Mouse (Mus musculus): ENCODE data around the gene Nat8f2.
"Not testable (repeated sequence)": the region's sequence is repeated elsewhere in the genome, so short reads cannot be mapped to it uniquely, and the experiment has no call there.

Nat8f2 gene

GRCm38 (mm10) chr6:85864900-85865639, 3.9 kb downstream of the Nat8f2 start:
- in situ Hi-C loops (cut with MseI, MboI), result not testable (repeated sequence)

- in situ Hi-C loops (cut with MseI, MboI), result no loop called here
Observed at GRCm38 (mm10) chr6:85863840-85864239, 5.1 kb downstream of the Nat8f2 start.

- in situ Hi-C loops (cut with MseI, MboI), result no loop called here
Observed at GRCm38 (mm10) chr6:85863136-85863535, 5.8 kb downstream of the Nat8f2 start.

- in situ Hi-C loops (cut with MseI, MboI), result no loop called here
Observed at GRCm38 (mm10) chr6:85862565-85862964, 6.4 kb downstream of the Nat8f2 start.

GRCm38 (mm10) chr6:85861247-85861646, 7.7 kb downstream of the Nat8f2 start:
- in situ Hi-C loops (cut with MseI, MboI), result no loop called here

- in situ Hi-C loops (cut with MseI, MboI), result no loop called here
Observed at GRCm38 (mm10) chr6:85856194-85856678, 12.7 kb downstream of the Nat8f2 start.

GRCm38 (mm10) chr6:85853481-85853880, 15.5 kb downstream of the Nat8f2 start:
- in situ Hi-C loops (cut with MseI, MboI), result no loop called here

- in situ Hi-C loops (cut with MseI, MboI), result no loop called here
Observed at GRCm38 (mm10) chr6:85851062-85851773, 17.7 kb downstream of the Nat8f2 start.

GRCm38 (mm10) chr6:85849240-85849639, 19.7 kb downstream of the Nat8f2 start:
- in situ Hi-C loops (cut with MseI, MboI), result no loop called here

- in situ Hi-C loops (cut with MseI, MboI), result no loop called here
Observed at GRCm38 (mm10) chr6:85848140-85848539, 20.8 kb downstream of the Nat8f2 start.

- in situ Hi-C loops (cut with MseI, MboI), result no loop called here
Observed at GRCm38 (mm10) chr6:85846921-85847320, 22.0 kb downstream of the Nat8f2 start.

- in situ Hi-C loops (cut with MseI, MboI), result not testable (repeated sequence)
Observed at GRCm38 (mm10) chr6:85843677-85844458, 25.1 kb downstream of the Nat8f2 start.

GRCm38 (mm10) chr6:85839982-85840381, 29.0 kb downstream of the Nat8f2 start:
- in situ Hi-C loops (cut with MseI, MboI), result loop anchor here (5.0 to 10.0 kb wide), 2 partner anchors 52 to 65 kb away; partner anchors contain the start of gene Nat8f4 (in 1 of the 2)

- in situ Hi-C loops (cut with MseI, MboI), result loop anchor here (5.0 to 10.0 kb wide), 2 partner anchors 54 to 66 kb away; partner anchors contain the start of gene Nat8f4 (in 1 of the 2)
Observed at GRCm38 (mm10) chr6:85838674-85839073, 30.3 kb downstream of the Nat8f2 start.

- in situ Hi-C loops (cut with MseI, MboI), result loop anchor here (5.0 to 10.0 kb wide), 2 partner anchors 55 to 67 kb away; partner anchors contain the start of gene Nat8f4 (in 1 of the 2)
Observed at GRCm38 (mm10) chr6:85837307-85837706, 31.7 kb downstream of the Nat8f2 start.

- in situ Hi-C loops (cut with MseI, MboI), result loop anchor here (5.0 to 10.0 kb wide), 2 partner anchors 55 to 68 kb away; partner anchors contain the start of gene Nat8f4 (in 1 of the 2)
Observed at GRCm38 (mm10) chr6:85836827-85837226, 32.1 kb downstream of the Nat8f2 start.

- in situ Hi-C loops (cut with MseI, MboI), result loop anchor here (5.0 to 10.0 kb wide), 2 partner anchors 56 to 69 kb away; partner anchors contain the start of gene Nat8f4 (in 1 of the 2)
Observed at GRCm38 (mm10) chr6:85836098-85836497, 32.9 kb downstream of the Nat8f2 start.

GRCm38 (mm10) chr6:85835104-85835503, 33.9 kb downstream of the Nat8f2 start:
- in situ Hi-C loops (cut with MseI, MboI), result loop anchor here (5.0 to 10.0 kb wide), 2 partner anchors 57 to 70 kb away; partner anchors contain the start of gene Nat8f4 (in 1 of the 2)

GRCm38 (mm10) chr6:85834504-85835100, 34.4 kb downstream of the Nat8f2 start:
- in situ Hi-C loops (cut with MseI, MboI), result loop anchor here (5.0 to 10.0 kb wide), 2 partner anchors 58 to 70 kb away; partner anchors contain the start of gene Nat8f4 (in 1 of the 2)

GRCm38 (mm10) chr6:85831796-85832321, 37.1 kb downstream of the Nat8f2 start, which contains the start of gene Nat8:
Gene Nat8, minus strand, starts transcription at chr6:85832082.
- in situ Hi-C loops (cut with MseI, MboI), result loop anchor here in 1 of 2 experiments (10.0 kb wide), 1 partner anchor 73 kb away; the partner anchor contains the start of gene Nat8f4

Data from mouse trophoblast stem cell (cell line).